Comparison of ENCODE assay signal across 9 mouse cellular contexts in genomic region chr5:24587200-24587577, GRCm38 (mm10). TPM values are rescaled to one million over a fixed set of nuclear protein-coding genes. Genes with fewer than 3 reads are reported as not detected.
DNase-seq lines count a peak whose midpoint lies in the region; ATAC-seq and TF ChIP-seq lines count a peak whose summit lies in the region.
"Had no signal": no experiment of that assay in that cellular context is flagged by ENCODE, and none has a peak within 500 bp of the region (broad histone marks: within the 10 kb centered on the region; RNA-seq: fewer than 3 reads in every experiment).

No protein-coding gene starts in this region.

- peak overlapping the region; percentile 85 for H3K4me2 ChIP-seq in heart, embryonic 14.5 days (ENCODE audit: low read length)
- H3K4me2 ChIP-seq in hindbrain, postnatal 0 days (ENCODE audit: low read depth, low read length): peak overlapping the region; percentile 83
- peak overlapping the region; percentile 84 for H3K4me2 ChIP-seq in midbrain, embryonic 16.5 days (ENCODE audit: low read length)

- peaks cover 41% of the 10 kb centered on the region for H3K36me3 ChIP-seq in heart, embryonic 14.5 days (ENCODE audit: control insufficient read depth, insufficient read depth, low read length)
- H3K36me3 ChIP-seq in embryonic facial prominence, embryonic 10.5 days (replicated peaks): peaks cover 42% of the 10 kb centered on the region
- H3K36me3 ChIP-seq in hindbrain, postnatal 0 days (ENCODE audit: insufficient read depth, low read length): peaks cover 6% of the 10 kb centered on the region
- H3K36me3 ChIP-seq in midbrain, embryonic 16.5 days (ENCODE audit: control insufficient read depth, insufficient read depth, low read length): peaks cover 10% of the 10 kb centered on the region

- no peaks in the 10 kb centered on the region for H3K27me3 ChIP-seq in heart, embryonic 14.5 days (ENCODE audit: control insufficient read depth, insufficient read depth, low read length)
- H3K27me3 ChIP-seq in embryonic facial prominence, embryonic 10.5 days (replicated peaks; ENCODE audit: low read depth, poor library complexity, severe bottlenecking): peaks cover 14% of the 10 kb centered on the region
- H3K27me3 ChIP-seq in hindbrain, postnatal 0 days (ENCODE audit: insufficient read depth, low read length): no peaks in the 10 kb centered on the region
- H3K27me3 ChIP-seq in midbrain, embryonic 16.5 days (ENCODE audit: control insufficient read depth, insufficient read depth, low read depth, low read length): no peaks in the 10 kb centered on the region

- H3K27ac ChIP-seq in heart, embryonic 14.5 days (replicated peaks in 1 of 2; ENCODE audit: control insufficient read depth in 1 of 2, insufficient read depth in 1 of 2, low read depth in 2 of 2, low read length in 2 of 2): peak overlapping the region in 1 of 2 experiments; percentile 67; a peak in 2 of 4 replicates
- H3K27ac ChIP-seq in embryonic facial prominence, embryonic 10.5 days (replicated peaks): peak overlapping the region; percentile 86
- peak overlapping the region; percentile 86 for H3K27ac ChIP-seq in hindbrain, postnatal 0 days
- peak overlapping the region; percentile 84 for H3K27ac ChIP-seq in midbrain, embryonic 16.5 days (ENCODE audit: low read length)

- no peak for DNase-seq in heart, adult 8-10 months (ENCODE audit: low spot score)
- peak; percentile 22 for DNase-seq in CD4-positive helper T cell, adult 2 months (ENCODE audit: low read depth, low spot score)
- DNase-seq in embryonic facial prominence, embryonic 10.5 days (ENCODE audit: low spot score): no peak
- DNase-seq in hindbrain, postnatal 0 days (ENCODE audit: low spot score): peak; percentile 39
- DNase-seq in spleen, postnatal 10 days (ENCODE audit: low spot score in 2 of 2): no peak
- DNase-seq in urinary bladder, postnatal 25 days (ENCODE audit: low spot score): no peak

- H3K4me1 ChIP-seq in heart, embryonic 14.5 days (ENCODE audit: control insufficient read depth in 2 of 2, insufficient read depth in 2 of 2, low read length in 2 of 2): peaks cover 11 to 28% of the 10 kb centered on the region in 2 experiments; a peak in 3 of 4 replicates
- peaks cover 41% of the 10 kb centered on the region for H3K4me1 ChIP-seq in embryonic facial prominence, embryonic 10.5 days
- peaks cover 10% of the 10 kb centered on the region for H3K4me1 ChIP-seq in hindbrain, postnatal 0 days (ENCODE audit: insufficient read depth, low read length)
- H3K4me1 ChIP-seq in midbrain, embryonic 16.5 days (ENCODE audit: control insufficient read depth, insufficient read depth, low read length): peaks cover 17% of the 10 kb centered on the region

- peak overlapping the region; percentile 85 for H3K9ac ChIP-seq in heart, embryonic 14.5 days (ENCODE audit: low read length)
- peak overlapping the region; percentile 76 for H3K9ac ChIP-seq in hindbrain, postnatal 0 days (replicated peaks; ENCODE audit: low read length)
- peak overlapping the region; percentile 90 for H3K9ac ChIP-seq in midbrain, embryonic 16.5 days (ENCODE audit: low read depth, low read length)

- ATAC-seq in heart, embryonic 14.5 days (ENCODE audit: insufficient number of reproducible peaks, insufficient read depth, low FRiP score, low read depth): no peak
- peak; percentile 33; the same call in 1 of the 2 replicates for ATAC-seq in hindbrain, postnatal 0 days
- ATAC-seq in midbrain, embryonic 16.5 days: peak; percentile 12; the same call in 1 of the 2 replicates

- H3K9me3 ChIP-seq in heart, embryonic 14.5 days (ENCODE audit: control insufficient read depth, low read length): no peaks in the 10 kb centered on the region
- no peaks in the 10 kb centered on the region for H3K9me3 ChIP-seq in embryonic facial prominence, embryonic 10.5 days
- no peaks in the 10 kb centered on the region for H3K9me3 ChIP-seq in hindbrain, postnatal 0 days (ENCODE audit: low read length)
- H3K9me3 ChIP-seq in midbrain, embryonic 16.5 days (replicated peaks; ENCODE audit: control insufficient read depth, low read length, poor library complexity, severe bottlenecking): no peaks in the 10 kb centered on the region

- no peak for TF ChIP-seq CTCF in hindbrain, postnatal 0 days (IDR thresholded peaks at IDR 0.05; ENCODE audit: low read depth)

- H3K4me3 ChIP-seq in heart, embryonic 14.5 days (ENCODE audit: control insufficient read depth in 1 of 2, insufficient read depth in 1 of 2, low read depth in 1 of 2, low read length in 2 of 2): peak overlapping the region; percentile 60 to 84
- peak overlapping the region; percentile 95 for H3K4me3 ChIP-seq in embryonic facial prominence, embryonic 10.5 days
- H3K4me3 ChIP-seq in hindbrain, postnatal 0 days (ENCODE audit: low read length): peak overlapping the region; percentile 77
- peak overlapping the region; percentile 81 for H3K4me3 ChIP-seq in midbrain, embryonic 16.5 days (ENCODE audit: low read depth, low read length)

- 12% methylated on average over 4 of the region's 4 CpGs for WGBS in heart, embryonic 14.5 days
- 32% methylated on average over 4 of the region's 4 CpGs for WGBS in embryonic facial prominence, embryonic 10.5 days
- 23% methylated on average over 4 of the region's 4 CpGs for WGBS in hindbrain, postnatal 0 days
- 31% methylated on average over 4 of the region's 4 CpGs for WGBS in midbrain, embryonic 16.5 days

RNA-seq across cellular contexts. Expression of gene Chpf2, which starts 0.6 kb away (rescaled TPM):
- polyA plus RNA-seq in heart, embryonic 14.5 days (2014; fragmentation: Nextera tagmentation; extraction: Ambion mirVana): 8.6 and 8.9 TPM in 2 replicates
- total RNA-seq in heart, adult 8-10 months (2022): 1 to 10 TPM; 7.4 to 9.5 (median 7.7) TPM
- 14.8 and 19.6 TPM in 2 replicates for polyA plus RNA-seq in embryonic facial prominence, embryonic 10.5 days (2016; fragmentation: Nextera tagmentation; extraction: Ambion mirVana)
- 38.3 and 46.2 TPM in 2 replicates for total RNA-seq in hindbrain, postnatal 0 days (2014; rRNA removed)
- polyA plus RNA-seq in hindbrain, postnatal 0 days (2015; fragmentation: Nextera tagmentation; extraction: Ambion mirVana): 25.0 and 26.9 TPM in 2 replicates
- polyA plus RNA-seq in midbrain, embryonic 16.5 days (2015; fragmentation: Nextera tagmentation; extraction: Ambion mirVana): 16.6 and 23.3 TPM in 2 replicates

RNA-seq across cellular contexts. Expression of gene Abcf2, which starts 9.9 kb away (rescaled TPM):
- polyA plus RNA-seq in heart, embryonic 14.5 days (2014; fragmentation: Nextera tagmentation; extraction: Ambion mirVana): 57.4 and 60.8 TPM in 2 replicates
- 10 to 100 TPM; 53.6 to 60.6 (median 56.2) TPM for total RNA-seq in heart, adult 8-10 months (2022)
- 181 and 183 TPM in 2 replicates for polyA plus RNA-seq in embryonic facial prominence, embryonic 10.5 days (2016; fragmentation: Nextera tagmentation; extraction: Ambion mirVana)
- 60.6 and 65.6 TPM in 2 replicates for total RNA-seq in hindbrain, postnatal 0 days (2014; rRNA removed)
- polyA plus RNA-seq in hindbrain, postnatal 0 days (2015; fragmentation: Nextera tagmentation; extraction: Ambion mirVana): 65.4 and 66.5 TPM in 2 replicates
- 78.0 and 85.0 TPM in 2 replicates for polyA plus RNA-seq in midbrain, embryonic 16.5 days (2015; fragmentation: Nextera tagmentation; extraction: Ambion mirVana)

RNA-seq across cellular contexts. Expression of gene 4931409K22Rik, which starts 30.6 kb away (rescaled TPM):
- not detected in 2 replicates for polyA plus RNA-seq in heart, embryonic 14.5 days (2014; fragmentation: Nextera tagmentation; extraction: Ambion mirVana)
- not detected for total RNA-seq in heart, adult 8-10 months (2022)
- polyA plus RNA-seq in embryonic facial prominence, embryonic 10.5 days (2016; fragmentation: Nextera tagmentation; extraction: Ambion mirVana): 0.07 and 0.08 TPM in 2 replicates
- total RNA-seq in hindbrain, postnatal 0 days (2014; rRNA removed): not detected in 2 replicates
- polyA plus RNA-seq in hindbrain, postnatal 0 days (2015; fragmentation: Nextera tagmentation; extraction: Ambion mirVana): 0.09 and 0.16 TPM in 2 replicates
- polyA plus RNA-seq in midbrain, embryonic 16.5 days (2015; fragmentation: Nextera tagmentation; extraction: Ambion mirVana): 0.08 TPM in 1 of 2 replicates, not detected in the other
- total RNA-seq: adrenal gland, postnatal 36 days had no signal

RNA-seq across cellular contexts. Expression of gene Smarcd3, which starts 37.0 kb away (rescaled TPM):
- 71.0 and 78.4 TPM in 2 replicates for polyA plus RNA-seq in heart, embryonic 14.5 days (2014; fragmentation: Nextera tagmentation; extraction: Ambion mirVana)
- total RNA-seq in heart, adult 8-10 months (2022): 10 to 100 TPM; 56.8 to 62.6 (median 60.6) TPM
- 22.2 and 24.8 TPM in 2 replicates for polyA plus RNA-seq in embryonic facial prominence, embryonic 10.5 days (2016; fragmentation: Nextera tagmentation; extraction: Ambion mirVana)
- total RNA-seq in hindbrain, postnatal 0 days (2014; rRNA removed): 246 and 262 TPM in 2 replicates
- polyA plus RNA-seq in hindbrain, postnatal 0 days (2015; fragmentation: Nextera tagmentation; extraction: Ambion mirVana): 114 and 128 TPM in 2 replicates
- 173 and 192 TPM in 2 replicates for polyA plus RNA-seq in midbrain, embryonic 16.5 days (2015; fragmentation: Nextera tagmentation; extraction: Ambion mirVana)

RNA-seq across cellular contexts. Expression of gene Asb10, which starts 46.4 kb away (rescaled TPM):
- 5.0 and 6.3 TPM in 2 replicates for polyA plus RNA-seq in heart, embryonic 14.5 days (2014; fragmentation: Nextera tagmentation; extraction: Ambion mirVana)
- total RNA-seq in heart, adult 8-10 months (2022): 100 to 1,000 TPM in 2 of 4 experiments, 10 to 100 TPM in 2; 97.3 to 112 (median 103) TPM
- polyA plus RNA-seq in embryonic facial prominence, embryonic 10.5 days (2016; fragmentation: Nextera tagmentation; extraction: Ambion mirVana): 0.29 TPM in 1 of 2 replicates, not detected in the other
- total RNA-seq in hindbrain, postnatal 0 days (2014; rRNA removed): 0.10 TPM in 1 of 2 replicates, not detected in the other
- polyA plus RNA-seq in hindbrain, postnatal 0 days (2015; fragmentation: Nextera tagmentation; extraction: Ambion mirVana): 0.16 and 0.21 TPM in 2 replicates
- 0.15 TPM in 1 of 2 replicates, not detected in the other for polyA plus RNA-seq in midbrain, embryonic 16.5 days (2015; fragmentation: Nextera tagmentation; extraction: Ambion mirVana)

Comparison
In these comparisons a context has a peak if more than half of its experiments do, and no peak if none do; other contexts are left out.
1. DNase-seq: peak in CD4-positive helper T cell, adult 2 months (single experiment) and hindbrain, postnatal 0 days (single experiment); none in heart, adult 8-10 months (single experiment), embryonic facial prominence, embryonic 10.5 days (single experiment), spleen, postnatal 10 days (0 of 2) and urinary bladder, postnatal 25 days (single experiment).
2. Peak in every context shown above with its lines, with median percentiles within 50 percentile points of each other: H3K4me2 ChIP-seq, H3K4me3 ChIP-seq and H3K9ac ChIP-seq.